Mouse (Mus musculus) liver, embryonic 11.5 days (tissue): Measurements from ENCODE around the gene Ramp3. TPM values are rescaled to one million over a fixed set of nuclear protein-coding genes. Genes with fewer than 3 reads are reported as not detected.

Experiments used
- ATAC-seq: fragments of 200-750 bp; cut with Nextera tagmentation; replicated peaks from 2 replicates; pipeline ENCODE4 v1.8.0; 2017; ENCODE audit warnings: moderate number of reproducible peaks, mild to moderate bottlenecking, moderate TSS enrichment, moderate library complexity; ENCODE audit not compliant: low FRiP score
- DNase-seq: peaks from one replicate; pipeline ENCODE4 v3.0.0-alpha.2; 2017; ENCODE audit warnings: low spot score
- H3K27ac ChIP-seq: fragments of 300-500 bp; sonication (generic); 2 replicates; pipeline ENCODE4 v1.5.1; 2014; ENCODE audit warnings: mild to moderate bottlenecking, low read depth, low read length, control low read depth
- H3K27me3 ChIP-seq: fragments of 300-500 bp; sonication (generic); replicated peaks from 2 replicates; pipeline ENCODE4 v1.6.1; 2014; ENCODE audit warnings: low read length, mixed read lengths; ENCODE audit not compliant: control insufficient read depth, insufficient read depth
- H3K36me3 ChIP-seq: fragments of 300-500 bp; sonication (generic); 2 replicates; pipeline ENCODE4 v1.6.1; 2014; ENCODE audit warnings: mild to moderate bottlenecking, low read length, moderate library complexity, mixed read lengths; ENCODE audit not compliant: control insufficient read depth, insufficient read depth
- H3K4me1 ChIP-seq: fragments of 300-500 bp; sonication (generic); replicated peaks from 2 replicates; pipeline ENCODE4 v1.6.1; 2014; ENCODE audit warnings: low read length, mixed read lengths; ENCODE audit not compliant: control insufficient read depth, insufficient read depth
- H3K4me2 ChIP-seq: fragments of 300-500 bp; sonication (generic); 2 replicates; pipeline ENCODE4 v1.6.1; 2014; ENCODE audit warnings: mild to moderate bottlenecking, control low read depth, moderate library complexity
- H3K4me3 ChIP-seq: fragments of 300-500 bp; sonication (generic); 2 replicates; pipeline ENCODE4 v1.5.1; 2014; ENCODE audit warnings: low read depth, low read length, control low read depth
- H3K9ac ChIP-seq: fragments of 300-500 bp; sonication (generic); 2 replicates; pipeline ENCODE4 v1.6.1; 2014; ENCODE audit warnings: low read depth, low read length, control low read depth
- H3K9me3 ChIP-seq: fragments of 300-500 bp; sonication (generic); 2 replicates; pipeline ENCODE4 v1.6.1; 2016; ENCODE audit warnings: low read length, inconsistent platforms, mixed read lengths; ENCODE audit not compliant: control insufficient read depth
- WGBS: fragments of 180-500 bp; shearing (Covaris S2); extraction: QIAGEN DNeasy Blood & Tissue Kit; methylation state at CpG from one replicate; pipeline ENCODE4 v1.1.7; 2014; 5-methylcytosine and 5-hydroxymethylcytosine counted together
- polyA plus RNA-seq: library from polyadenylated mRNA; unstranded; fragments of >200 nt; fragmentation: Nextera tagmentation; extraction: Ambion mirVana; gene quantifications from 2 replicates; pipeline ENCODE4 v1.2.1, GENCODE M21; 2014

Ramp3 gene
- polyA plus RNA-seq, 1 experiment from 2014 or later: 0.53 TPM

DNA sequence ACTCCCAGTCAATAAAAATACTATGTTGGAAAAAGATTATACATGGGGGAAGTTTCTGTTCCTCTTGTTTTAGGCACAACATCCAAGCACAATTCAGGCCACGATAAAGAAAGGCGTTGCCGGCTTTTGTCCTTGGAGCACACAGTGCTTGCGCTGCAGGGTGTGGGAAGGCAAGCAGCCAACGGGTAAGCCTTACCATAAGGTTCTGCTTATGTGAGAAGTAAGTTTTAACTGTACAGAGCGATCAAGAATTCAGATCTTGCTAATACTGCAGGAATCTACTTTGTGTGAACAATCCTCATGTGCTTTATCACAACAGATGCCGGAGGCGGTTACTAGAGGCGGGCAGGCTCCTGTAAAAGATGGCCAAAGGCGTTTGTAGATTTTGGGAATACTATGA, 39.4 kb downstream of the Ramp3 start:
- no peaks in the 10 kb centered on the region for H3K9me3 ChIP-seq
- no peaks in the 10 kb centered on the region for H3K36me3 ChIP-seq
- H3K27ac ChIP-seq: no peak overlapping the region
- DNase-seq (no peak), ATAC-seq (no peak)
- H3K27me3 ChIP-seq: no peaks in the 10 kb centered on the region
- no peaks in the 10 kb centered on the region for H3K4me1 ChIP-seq
- H3K4me3 ChIP-seq: no peak overlapping the region
- no peak overlapping the region for H3K9ac ChIP-seq
- H3K4me2 ChIP-seq: no peak overlapping the region
- WGBS: 84% methylated on average over 10 of the region's 10 CpGs

DNA sequence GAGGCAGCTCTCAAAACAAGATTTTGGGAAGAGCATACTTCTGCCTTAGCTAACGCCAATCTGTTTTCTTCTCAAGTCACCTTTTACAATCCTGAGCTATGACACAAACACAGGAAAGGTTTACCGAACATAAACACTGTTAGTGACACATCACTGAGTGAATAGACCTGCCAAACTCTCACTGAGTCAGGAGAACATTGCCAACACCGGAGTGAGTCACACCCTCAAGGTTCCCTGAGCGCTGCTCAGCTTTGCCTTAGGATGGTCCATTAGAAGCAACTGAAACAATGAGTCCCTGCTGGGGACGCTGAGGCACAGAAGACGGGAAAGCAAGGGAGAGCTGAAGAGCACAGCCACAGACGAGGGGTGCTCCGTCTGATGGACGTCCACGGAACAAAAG, 40.0 kb downstream of the Ramp3 start:
- no peaks in the 10 kb centered on the region for H3K36me3 ChIP-seq
- H3K9me3 ChIP-seq: no peaks in the 10 kb centered on the region
- H3K4me2 ChIP-seq: no peak overlapping the region
- no peaks in the 10 kb centered on the region for H3K4me1 ChIP-seq
- DNase-seq: no peak
- WGBS: 78% methylated on average over 10 of the region's 10 CpGs
- no peak overlapping the region for H3K27ac ChIP-seq
- no peak for ATAC-seq
- no peaks in the 10 kb centered on the region for H3K27me3 ChIP-seq
- H3K4me3 ChIP-seq: no peak overlapping the region
- H3K9ac ChIP-seq: no peak overlapping the region

DNA sequence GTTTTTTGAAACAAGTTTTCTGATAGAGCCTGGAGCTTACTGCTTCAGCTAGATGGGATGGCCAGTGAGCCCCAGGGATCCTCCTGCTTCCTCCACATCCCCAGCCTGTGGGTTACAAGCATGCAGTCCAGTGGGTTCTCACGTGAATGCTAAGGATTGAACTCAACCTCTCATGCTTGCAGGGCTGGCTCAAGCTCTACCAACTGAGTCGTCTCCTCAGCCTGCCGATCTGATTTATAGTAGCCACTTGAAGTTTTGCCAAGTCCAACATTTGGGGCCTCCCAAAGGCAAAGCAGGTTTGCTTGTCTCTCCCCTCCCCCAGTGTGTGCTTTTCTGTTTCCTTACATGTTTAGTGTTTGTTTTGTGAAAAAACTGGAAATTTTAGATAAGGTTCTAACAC, 43.9 kb downstream of the Ramp3 start:
- no peak overlapping the region for H3K27ac ChIP-seq

DNA sequence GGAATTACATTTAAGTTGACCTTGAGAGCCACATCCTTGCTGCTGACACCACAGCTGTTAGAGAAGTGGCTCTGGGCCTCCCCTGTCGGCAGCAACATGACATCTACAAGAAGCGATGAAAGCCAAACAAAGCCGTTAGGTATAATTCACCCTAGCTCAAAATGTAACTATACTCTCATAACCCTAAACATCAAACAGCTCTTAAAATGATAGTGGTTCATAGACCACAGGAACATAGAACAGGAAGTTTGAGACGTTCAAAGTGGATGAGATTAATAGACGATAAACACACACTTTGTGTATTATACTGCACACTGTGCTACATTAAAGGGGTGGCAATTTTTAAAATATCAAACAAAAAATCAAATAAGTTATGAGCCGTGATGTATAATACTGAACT, 46.5 kb downstream of the Ramp3 start:
- H3K4me1 ChIP-seq: no peaks in the 10 kb centered on the region
- no peak overlapping the region for H3K27ac ChIP-seq
- H3K4me2 ChIP-seq: no peak overlapping the region
- H3K36me3 ChIP-seq: no peaks in the 10 kb centered on the region
- no peaks in the 10 kb centered on the region for H3K27me3 ChIP-seq
- H3K4me3 ChIP-seq: no peak overlapping the region
- H3K9me3 ChIP-seq: no peaks in the 10 kb centered on the region
- DNase-seq (no peak), ATAC-seq (no peak)
- H3K9ac ChIP-seq: no peak overlapping the region
- 83% methylated on average over 6 of the region's 6 CpGs for WGBS

More for the DNA sequence above, 43.9 kb downstream of the Ramp3 start:
- no peak overlapping the region for H3K4me2 ChIP-seq
- H3K27me3 ChIP-seq: no peaks in the 10 kb centered on the region
- ATAC-seq (no peak), DNase-seq (no peak)
- WGBS: 78% methylated on average over 3 of the region's 3 CpGs
- no peak overlapping the region for H3K9ac ChIP-seq
- H3K36me3 ChIP-seq: no peaks in the 10 kb centered on the region
- no peaks in the 10 kb centered on the region for H3K4me1 ChIP-seq
- H3K9me3 ChIP-seq: no peaks in the 10 kb centered on the region
- H3K4me3 ChIP-seq: no peak overlapping the region

DNA sequence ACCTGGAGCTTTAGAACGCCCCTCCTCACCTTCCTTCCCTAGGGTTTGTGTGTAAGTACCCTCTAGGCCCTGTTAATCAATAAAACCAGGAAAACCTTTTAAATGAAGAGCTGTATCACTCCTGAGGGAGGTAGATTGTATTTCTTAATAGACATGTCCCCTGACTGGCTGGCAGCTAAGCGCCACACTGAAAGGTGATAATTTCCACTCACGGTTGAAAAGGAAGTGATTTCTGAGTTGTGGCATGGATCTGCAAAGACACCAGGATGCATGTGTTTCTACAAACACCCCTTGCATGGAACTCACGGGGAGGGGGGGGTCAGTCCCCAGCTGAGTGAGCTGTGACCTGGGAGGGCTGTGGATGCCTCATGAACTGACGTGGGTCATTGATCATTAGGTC, 47.2 kb downstream of the Ramp3 start:
- 82% methylated on average over 5 of the region's 5 CpGs for WGBS

DNA sequence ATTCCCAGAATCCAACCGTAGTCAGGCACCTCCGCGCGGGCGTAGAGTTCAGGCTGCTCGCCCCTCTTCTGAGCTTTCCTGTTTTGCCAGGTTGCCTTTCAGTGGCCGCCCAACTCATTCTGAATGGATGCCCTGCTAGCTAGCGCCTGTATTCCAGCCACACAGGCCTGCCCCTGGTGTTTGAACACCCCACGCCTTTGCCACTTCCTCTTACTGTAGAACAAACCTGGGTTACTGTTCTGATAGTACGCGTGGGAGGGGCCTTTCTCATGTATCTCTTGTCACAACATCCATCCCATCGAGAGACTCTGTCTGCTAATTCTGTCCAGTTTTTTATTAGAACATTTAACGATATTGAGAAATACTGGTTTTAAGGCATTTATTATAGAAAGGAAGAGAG, 48.5 kb downstream of the Ramp3 start:
- no peak overlapping the region for H3K4me2 ChIP-seq
- no peaks in the 10 kb centered on the region for H3K9me3 ChIP-seq
- no peaks in the 10 kb centered on the region for H3K27me3 ChIP-seq
- no peak overlapping the region for H3K9ac ChIP-seq
- ATAC-seq (no peak), DNase-seq (no peak)
- H3K4me1 ChIP-seq: no peaks in the 10 kb centered on the region
- no peak overlapping the region for H3K4me3 ChIP-seq
- no peaks in the 10 kb centered on the region for H3K36me3 ChIP-seq
- 91% methylated on average over 13 of the region's 13 CpGs for WGBS
- no peak overlapping the region for H3K27ac ChIP-seq

More for the DNA sequence above, 47.2 kb downstream of the Ramp3 start:
- H3K27me3 ChIP-seq: no peaks in the 10 kb centered on the region
- H3K27ac ChIP-seq: no peak overlapping the region
- H3K4me2 ChIP-seq: no peak overlapping the region
- ATAC-seq: no peak
- H3K9ac ChIP-seq: no peak overlapping the region
- no peak for DNase-seq
- no peaks in the 10 kb centered on the region for H3K9me3 ChIP-seq
- no peaks in the 10 kb centered on the region for H3K36me3 ChIP-seq
- H3K4me3 ChIP-seq: no peak overlapping the region
- no peaks in the 10 kb centered on the region for H3K4me1 ChIP-seq

DNA sequence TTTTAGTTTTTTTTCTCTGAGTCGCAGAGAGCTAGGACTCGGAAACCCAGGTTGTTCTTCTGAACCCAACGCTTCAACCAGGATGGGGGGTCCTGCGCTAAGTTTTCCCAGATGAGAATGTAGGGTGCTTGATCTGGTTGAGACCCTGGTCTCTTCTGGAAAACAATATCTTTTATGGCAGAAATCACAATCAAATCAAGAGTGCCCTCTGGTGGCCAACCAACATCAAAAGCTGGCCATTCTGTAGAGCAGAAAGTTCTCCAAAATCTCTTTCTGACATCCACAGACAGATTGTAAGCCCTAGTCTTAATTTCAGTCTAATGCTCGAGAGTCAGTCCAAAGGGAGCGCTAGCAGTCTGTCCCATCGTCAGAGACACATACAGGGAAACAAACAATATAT, 50.1 kb downstream of the Ramp3 start:
- DNase-seq (no peak), ATAC-seq (no peak)
- Histone ChIP-seq H3K27ac (no peak overlapping the region), H3K4me3 (no peak overlapping the region), H3K4me2 (no peak overlapping the region), H3K9ac (no peak overlapping the region), H3K9me3 (no peaks in the 10 kb centered on the region), H3K36me3 (no peaks in the 10 kb centered on the region), H3K4me1 (no peaks in the 10 kb centered on the region), H3K27me3 (no peaks in the 10 kb centered on the region)
- 81% methylated on average over 7 of the region's 7 CpGs for WGBS

DNA sequence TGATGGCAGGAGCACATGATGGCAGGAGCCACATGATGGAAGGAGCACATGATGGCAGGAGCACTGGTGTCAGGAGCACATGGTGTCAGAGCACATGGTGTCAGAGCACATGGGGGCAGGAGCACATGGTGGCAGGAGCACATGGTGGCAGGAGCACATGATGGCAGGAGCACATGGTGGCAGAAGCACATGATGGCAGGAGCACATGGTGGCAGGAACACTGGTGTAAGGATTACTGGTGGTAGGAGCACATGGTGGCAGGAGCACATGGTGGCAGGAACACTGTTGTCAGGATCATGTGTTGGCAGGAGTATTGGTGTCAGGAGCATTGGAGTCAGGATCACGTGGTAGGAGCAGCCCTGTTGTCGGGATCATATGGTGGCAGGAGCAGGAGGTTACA, 52.1 kb downstream of the Ramp3 start:
- Histone ChIP-seq H3K27me3 (no peaks in the 10 kb centered on the region), H3K27ac (no peak overlapping the region), H3K9ac (no peak overlapping the region), H3K9me3 (no peaks in the 10 kb centered on the region), H3K4me2 (no peak overlapping the region), H3K36me3 (no peaks in the 10 kb centered on the region), H3K4me1 (no peaks in the 10 kb centered on the region), H3K4me3 (no peak overlapping the region)
- 49% methylated on average over 2 of the region's 2 CpGs for WGBS
- ATAC-seq (no peak), DNase-seq (no peak)

DNA sequence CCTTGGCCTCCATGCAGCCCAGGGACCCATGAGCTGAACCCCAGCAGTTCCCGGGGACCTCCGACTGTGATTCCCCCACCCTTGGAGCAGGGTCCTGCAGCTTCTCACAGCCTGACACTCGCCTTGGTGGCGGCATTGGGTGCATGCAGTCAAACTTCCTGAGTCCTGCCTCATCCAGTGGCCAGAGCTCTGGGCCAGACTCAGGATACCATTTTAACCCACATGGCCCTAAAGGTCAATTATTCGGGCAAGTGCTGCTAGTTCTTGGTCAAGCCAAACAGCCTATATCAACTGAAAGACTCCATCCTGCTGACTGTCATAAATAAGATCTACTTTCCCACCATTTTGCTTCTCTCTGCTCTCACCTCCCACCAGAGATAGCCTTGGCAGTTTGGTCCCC, 62.4 kb downstream of the Ramp3 start:
- ATAC-seq (no peak), DNase-seq (no peak)
- H3K27ac ChIP-seq: no peak overlapping the region
- H3K36me3 ChIP-seq: no peaks in the 10 kb centered on the region
- no peaks in the 10 kb centered on the region for H3K4me1 ChIP-seq
- no peaks in the 10 kb centered on the region for H3K27me3 ChIP-seq
- no peaks in the 10 kb centered on the region for H3K9me3 ChIP-seq
- no peak overlapping the region for H3K4me3 ChIP-seq
- no peak overlapping the region for H3K4me2 ChIP-seq
- WGBS: 91% methylated on average over 5 of the region's 5 CpGs
- H3K9ac ChIP-seq: no peak overlapping the region
